Mouse (Mus musculus) liver, embryonic 14.5 days (tissue): Measurements from ENCODE around the gene Kirrel3. TPM values are rescaled to one million over a fixed set of nuclear protein-coding genes. Genes with fewer than 3 reads are reported as not detected.

Experiments
- ATAC-seq: fragments of 200-750 bp; cut with Nextera tagmentation; 2 replicates; pipeline ENCODE4 v1.8.0; 2017; ENCODE audit warnings: moderate number of reproducible peaks, mild to moderate bottlenecking, moderate library complexity; ENCODE audit not compliant: insufficient read depth
- DNase-seq, 3 experiments: peaks; one replicate each; pipeline ENCODE4 v3.0.0-alpha.2; 2012 to 2013; ENCODE audit warnings: low read depth in 3 of 3, low spot score in 3 of 3
- H3K27ac ChIP-seq: fragments of 300-500 bp; sonication (generic); 2 replicates; pipeline ENCODE4 v1.5.1; 2014; ENCODE audit warnings: moderate library complexity, mild to moderate bottlenecking, control low read depth, inconsistent platforms
- H3K27me3 ChIP-seq: fragments of 300-500 bp; sonication (generic); 2 replicates; pipeline ENCODE4 v1.6.1; 2014; ENCODE audit warnings: mild to moderate bottlenecking, low read length, moderate library complexity; ENCODE audit not compliant: control insufficient read depth, insufficient read depth
- H3K36me3 ChIP-seq: fragments of 300-500 bp; sonication (generic); replicated peaks from 2 replicates; pipeline ENCODE4 v1.6.1; 2014; ENCODE audit warnings: low read depth; ENCODE audit not compliant: control insufficient read depth, insufficient read depth
- H3K4me1 ChIP-seq, 2 experiments: fragments of 200-500 bp in 1 of 2; fragments of 300-500 bp in 1 of 2; sonication (generic) in 1 of 2; replicated peaks; 2 replicates each; pipeline ENCODE4 v1.6.1; 2012 to 2014; ENCODE audit warnings: antibody characterized with exemption in 1 of 2, inconsistent platforms in 1 of 2, low read length in 1 of 2; ENCODE audit not compliant: control insufficient read depth in 2 of 2, insufficient read depth in 2 of 2
- H3K4me2 ChIP-seq: fragments of 300-500 bp; sonication (generic); 2 replicates; pipeline ENCODE4 v1.6.1; 2014; ENCODE audit warnings: low read depth, mild to moderate bottlenecking, control low read depth, moderate library complexity
- H3K4me3 ChIP-seq, 2 experiments: fragments of 200-500 bp in 1 of 2; fragments of 300-500 bp in 1 of 2; sonication (generic) in 1 of 2; 2 replicates each; pipeline ENCODE4 v1.5.1; 2012 to 2014; ENCODE audit warnings: low read depth in 2 of 2, low read length in 2 of 2, mild to moderate bottlenecking in 2 of 2, control low read depth in 1 of 2, inconsistent platforms in 1 of 2, moderate library complexity in 1 of 2; ENCODE audit not compliant: insufficient read depth in 1 of 2
- H3K9ac ChIP-seq: fragments of 300-500 bp; sonication (generic); replicated peaks from 2 replicates; pipeline ENCODE4 v1.6.1; 2014; ENCODE audit warnings: mild to moderate bottlenecking, control low read depth, moderate library complexity
- H3K9me3 ChIP-seq: fragments of 300-500 bp; sonication (generic); 2 replicates; pipeline ENCODE4 v1.6.1; 2016; ENCODE audit warnings: low read length, mixed read lengths; ENCODE audit not compliant: control insufficient read depth
- CTCF ChIP-seq: IDR thresholded peaks from 2 replicates; pipeline ENCODE4 v1.5.1; 2016; ENCODE audit warnings: antibody characterized with exemption, low read depth, control low read depth
- EP300 ChIP-seq: IDR thresholded peaks from 2 replicates; pipeline ENCODE4 v1.6.1; 2016; ENCODE audit warnings: antibody characterized with exemption, low read depth
- WGBS: fragments of 180-500 bp; shearing (Covaris S2); extraction: QIAGEN DNeasy Blood & Tissue Kit; methylation state at CpG from one replicate; pipeline ENCODE4 v1.1.7; 2014; ENCODE audit not compliant: insufficient replicate concordance; 5-methylcytosine and 5-hydroxymethylcytosine counted together
- polyA plus RNA-seq, 2 experiments: library from polyadenylated mRNA; depleted of rRNA in 1 of 2; stranded (reverse) in 1 of 2; unstranded in 1 of 2; fragments of >200 nt; fragmentation: Nextera tagmentation in 1 of 2; extraction: Ambion mirVana in 1 of 2; gene quantifications; 2 replicates each; pipeline versions ENCODE4 v1.2.1 to v1.2.3; 2012 to 2014

Gene Kirrel3
- polyA plus RNA-seq, 2 experiments = 0.08 TPM; not detected in 1

DNA sequence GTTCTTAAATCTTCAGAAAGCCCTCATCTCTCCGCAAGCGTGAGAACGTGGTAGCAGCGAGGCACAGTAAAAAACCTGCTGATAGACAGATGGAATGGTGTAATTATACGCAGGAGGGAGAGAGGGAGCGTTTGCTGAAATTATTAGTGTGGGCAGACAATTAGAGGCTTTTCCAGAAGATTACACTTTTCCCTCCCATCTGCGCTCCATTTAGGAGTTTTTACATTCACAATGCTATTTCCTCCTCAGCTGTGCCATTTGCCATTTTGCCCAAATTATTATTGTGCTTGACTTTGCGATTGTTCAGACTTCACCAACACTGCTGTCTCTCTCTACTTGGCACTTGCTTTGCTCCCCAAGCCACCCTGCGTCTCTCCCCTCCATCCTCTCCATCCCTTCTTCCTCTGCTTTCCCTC, 286.3 kb downstream of the Kirrel3 start:
- no peak for TF ChIP-seq CTCF
- no peak for TF ChIP-seq EP300
- Histone ChIP-seq H3K4me2 (no peak overlapping the region), H3K9me3 (no peaks in the 10 kb centered on the region), H3K27me3 (no peaks in the 10 kb centered on the region), H3K4me3 (no peak overlapping the region), H3K4me1 (no peaks in the 10 kb centered on the region), H3K9ac (no peak overlapping the region), H3K36me3 (no peaks in the 10 kb centered on the region), H3K27ac (no peak overlapping the region)
- WGBS = 69% methylated on average over 9 of the region's 9 CpGs
- ATAC-seq (no peak), DNase-seq (no peak)

DNA sequence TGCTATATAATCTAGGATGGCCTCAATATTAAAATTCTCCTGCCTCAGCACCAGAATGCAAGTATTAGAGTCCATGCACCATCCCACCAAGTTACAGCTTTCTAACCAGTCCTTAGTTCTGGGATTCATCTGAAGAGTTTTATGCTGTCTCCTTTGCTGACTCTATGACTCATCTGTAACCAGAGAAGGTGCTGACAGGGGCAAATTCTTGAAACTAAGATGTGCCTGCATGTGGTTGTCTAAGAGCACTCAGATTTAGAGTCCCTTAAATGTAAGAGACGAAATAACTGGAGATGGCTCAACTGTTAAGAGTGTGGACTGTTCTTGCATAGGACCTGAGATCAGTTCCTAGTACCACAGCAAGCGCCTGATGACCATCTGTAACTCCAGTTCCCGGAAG, 295.7 kb downstream of the Kirrel3 start:
- TF ChIP-seq CTCF (no peak), EP300 (no peak)
- Histone ChIP-seq H3K4me1 (no peaks in the 10 kb centered on the region), H3K36me3 (no peaks in the 10 kb centered on the region), H3K27me3 (no peaks in the 10 kb centered on the region), H3K9me3 (no peaks in the 10 kb centered on the region), H3K27ac (no peak overlapping the region), H3K4me2 (no peak overlapping the region), H3K9ac (no peak overlapping the region), H3K4me3 (no peak overlapping the region)
- WGBS = 55% methylated on average over 3 of the region's 3 CpGs
- DNase-seq (no peak), ATAC-seq (no peak)

DNA sequence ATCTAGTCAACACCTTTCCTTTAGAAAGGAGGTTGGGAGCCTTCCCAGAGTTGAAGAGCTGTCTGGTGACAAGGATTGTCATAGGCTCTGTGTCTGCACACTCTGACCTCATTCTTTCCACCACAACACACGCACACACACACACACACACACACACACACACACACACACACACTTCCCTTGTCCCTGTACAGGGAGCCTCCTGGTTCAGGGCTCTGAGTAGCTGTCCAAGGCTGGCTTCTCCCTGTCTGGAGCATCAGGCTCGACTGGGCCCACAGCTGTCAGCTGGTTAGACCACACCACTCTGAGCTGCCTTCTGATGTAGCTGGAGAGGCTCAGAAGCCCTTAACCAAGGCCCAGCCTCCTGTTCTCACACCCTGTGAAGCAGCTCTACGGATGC, 302.2 kb downstream of the Kirrel3 start:
- TF ChIP-seq EP300 = no peak
- no peak for TF ChIP-seq CTCF
- H3K9ac ChIP-seq = no peak overlapping the region
- WGBS = 27% methylated on average over 3 of the region's 3 CpGs
- ATAC-seq (no peak), DNase-seq (no peak)
- no peak overlapping the region for H3K27ac ChIP-seq
- H3K9me3 ChIP-seq = no peaks in the 10 kb centered on the region
- no peaks in the 10 kb centered on the region for H3K27me3 ChIP-seq
- no peak overlapping the region for H3K4me2 ChIP-seq
- no peaks in the 10 kb centered on the region for H3K36me3 ChIP-seq
- no peak overlapping the region for H3K4me3 ChIP-seq
- H3K4me1 ChIP-seq = no peaks in the 10 kb centered on the region

DNA sequence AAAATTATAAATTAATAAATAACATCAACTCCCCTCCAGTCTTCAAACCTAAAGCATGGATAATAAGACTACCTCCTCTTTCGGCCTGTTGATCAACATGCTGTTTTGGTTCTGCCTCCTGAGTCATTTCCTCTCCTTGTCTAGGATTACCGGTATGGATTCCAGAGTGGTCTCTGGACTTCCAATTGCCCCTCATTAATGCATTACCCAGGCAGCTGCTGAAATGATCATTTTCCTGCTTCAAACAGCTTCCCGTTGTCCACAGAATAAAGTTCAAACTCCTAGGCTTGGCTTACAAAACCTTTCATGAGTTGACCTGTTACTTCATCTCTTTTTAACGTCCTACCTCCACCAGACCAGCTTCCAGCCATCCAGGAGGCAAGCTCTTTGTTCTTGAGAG, 309.5 kb downstream of the Kirrel3 start:
- no peaks in the 10 kb centered on the region for H3K4me1 ChIP-seq
- H3K4me3 ChIP-seq = no peak overlapping the region
- WGBS = 18% methylated on average over 4 of the region's 4 CpGs
- H3K27ac ChIP-seq = no peak overlapping the region
- TF ChIP-seq CTCF (no peak), EP300 (no peak)
- H3K4me2 ChIP-seq = no peak overlapping the region
- no peaks in the 10 kb centered on the region for H3K36me3 ChIP-seq
- H3K9me3 ChIP-seq = no peaks in the 10 kb centered on the region
- no peaks in the 10 kb centered on the region for H3K27me3 ChIP-seq
- ATAC-seq (no peak), DNase-seq (no peak)
- no peak overlapping the region for H3K9ac ChIP-seq

DNA sequence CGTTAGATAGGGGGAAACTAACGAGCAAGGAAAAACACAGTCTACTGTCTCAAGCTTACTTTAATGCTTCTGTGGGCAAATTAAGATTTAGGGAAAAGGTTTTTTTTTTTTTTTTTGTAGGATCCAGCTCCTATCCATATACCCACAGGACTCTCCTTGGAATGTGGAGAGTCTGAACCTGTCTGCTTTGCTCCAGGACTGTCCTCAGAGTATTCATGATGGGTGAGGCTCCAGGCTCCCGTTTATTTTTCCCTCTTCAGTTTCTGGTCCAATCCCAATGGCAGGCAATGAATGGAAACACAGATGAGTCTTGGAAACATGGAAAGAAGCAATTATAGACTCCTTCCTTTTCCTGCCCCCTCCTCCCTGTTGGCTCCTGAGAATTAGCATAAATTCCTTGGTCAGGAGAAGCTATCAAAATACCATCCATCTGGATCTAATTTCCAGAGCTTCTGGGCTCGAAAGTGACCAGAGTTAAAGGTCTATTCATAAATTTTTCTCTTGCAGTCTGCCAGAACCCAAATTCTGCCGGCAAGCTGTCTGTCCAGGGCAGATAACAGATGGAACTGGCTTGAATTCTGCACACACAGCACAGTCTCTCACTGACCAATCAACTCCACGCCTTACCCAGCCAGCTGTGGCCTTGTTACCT, 312.1 kb downstream of the Kirrel3 start:
- WGBS = 41% methylated on average over 6 of the region's 6 CpGs
- Histone ChIP-seq H3K4me1 (no peaks in the 10 kb centered on the region), H3K4me3 (no peak overlapping the region), H3K4me2 (no peak overlapping the region), H3K9me3 (no peaks in the 10 kb centered on the region), H3K27ac (no peak overlapping the region), H3K9ac (no peak overlapping the region), H3K36me3 (no peaks in the 10 kb centered on the region), H3K27me3 (no peaks in the 10 kb centered on the region)
- ATAC-seq = no peak
- no peak for DNase-seq
- TF ChIP-seq CTCF = no peak
- no peak for TF ChIP-seq EP300
